10 mouse cellular contexts compared by ENCODE assay signal in genomic region chr17:30280323-30281118, GRCm38 (mm10).
DNase-seq lines count a peak whose midpoint lies in the region; ATAC-seq and TF ChIP-seq lines count a peak whose summit lies in the region.
"Had no signal": no experiment of that assay in that cellular context is flagged by ENCODE, and none has a peak within 500 bp of the region (broad histone marks: within the 10 kb centered on the region; RNA-seq: fewer than 3 reads in every experiment).

No protein-coding gene starts in this region.

- peaks cover 11% of the 10 kb centered on the region; the same call in 1 of the 2 replicates for H3K4me1 ChIP-seq in hindbrain, embryonic 11.5 days (replicated peaks; ENCODE audit: control insufficient read depth, insufficient read depth, low read length)
- peaks cover 26% of the 10 kb centered on the region for H3K4me1 ChIP-seq in hindbrain, embryonic 14.5 days (replicated peaks; ENCODE audit: control insufficient read depth, insufficient read depth, low read length)
- peaks cover 4 to 6% of the 10 kb centered on the region in 2 experiments; a peak in 2 of 4 replicates for H3K4me1 ChIP-seq in ES-E14 (ENCODE audit: control insufficient read depth in 2 of 2, insufficient read depth in 2 of 2, low read length in 2 of 2, poor library complexity in 1 of 2)
- peaks cover 9% of the 10 kb centered on the region for H3K4me1 ChIP-seq in embryonic facial prominence, embryonic 14.5 days (ENCODE audit: control insufficient read depth, insufficient read depth, low read length)
- H3K4me1 ChIP-seq in liver, postnatal 0 days (ENCODE audit: insufficient read depth): peaks cover 5% of the 10 kb centered on the region; the same call in 1 of the 2 replicates

- H3K4me3 ChIP-seq in hindbrain, embryonic 11.5 days (ENCODE audit: low read depth, low read length): no peak overlapping the region
- H3K4me3 ChIP-seq in hindbrain, embryonic 14.5 days (replicated peaks; ENCODE audit: low read length): no peak overlapping the region
- H3K4me3 ChIP-seq in ES-E14 (ENCODE audit: insufficient read depth in 1 of 2, low read depth in 1 of 2, low read length in 2 of 2, poor library complexity in 1 of 2, severe bottlenecking in 1 of 2): 0 out of 4 replicates have a peak overlapping the region, but pooled peaks of 1 of the 2 experiments have one; percentile 35
- H3K4me3 ChIP-seq in embryonic facial prominence, embryonic 14.5 days (ENCODE audit: low read depth, low read length): no peak overlapping the region
- no peak overlapping the region for H3K4me3 ChIP-seq in liver, postnatal 0 days (ENCODE audit: low read depth, low read length)
- H3K4me3 ChIP-seq: embryonic facial prominence, embryonic 13.5 days had no signal

- no peak overlapping the region for H3K9ac ChIP-seq in hindbrain, embryonic 11.5 days (ENCODE audit: low read depth, low read length)
- H3K9ac ChIP-seq in hindbrain, embryonic 14.5 days: no peak overlapping the region
- no peak overlapping the region for H3K9ac ChIP-seq in ES-E14 (ENCODE audit: insufficient read depth, low read depth, low read length, poor library complexity, severe bottlenecking)
- no peak overlapping the region for H3K9ac ChIP-seq in embryonic facial prominence, embryonic 14.5 days (ENCODE audit: low read depth, low read length)
- H3K9ac ChIP-seq in liver, postnatal 0 days (replicated peaks): no peak overlapping the region
- H3K9ac ChIP-seq: embryonic facial prominence, embryonic 13.5 days; lung, embryonic 14.5 days had no signal

- DNase-seq in hindbrain, embryonic 11.5 days (ENCODE audit: low spot score): peak; percentile 26
- no peak for DNase-seq in hindbrain, embryonic 14.5 days (ENCODE audit: low spot score)
- peak; percentile 35 for DNase-seq in ES-E14 (ENCODE audit: low read depth, low spot score)
- DNase-seq in embryonic facial prominence, embryonic 14.5 days (ENCODE audit: low spot score): no peak
- peak; percentile 63 for DNase-seq in liver, postnatal 0 days
- no peak for DNase-seq in urinary bladder, adult 2 months (ENCODE audit: low spot score)
- no peak for DNase-seq in urinary bladder, postnatal 14 days (ENCODE audit: low spot score)
- DNase-seq: lung, embryonic 14.5 days had no signal

- no peak for TF ChIP-seq EP300 in liver, postnatal 0 days (IDR thresholded peaks at IDR 0.05; ENCODE audit: low read depth)

- WGBS in hindbrain, embryonic 11.5 days: 50% methylated on average over 7 of the region's 7 CpGs
- WGBS in hindbrain, embryonic 14.5 days: 60% methylated on average over 7 of the region's 7 CpGs
- 64% methylated on average over 7 of the region's 7 CpGs for WGBS in embryonic facial prominence, embryonic 14.5 days
- WGBS in liver, postnatal 0 days (ENCODE audit: insufficient replicate concordance): 39% methylated on average over 7 of the region's 7 CpGs

- no peaks in the 10 kb centered on the region for H3K36me3 ChIP-seq in hindbrain, embryonic 11.5 days (ENCODE audit: control insufficient read depth, insufficient read depth, low read length)
- H3K36me3 ChIP-seq in hindbrain, embryonic 14.5 days (replicated peaks; ENCODE audit: control insufficient read depth, insufficient read depth): no peaks in the 10 kb centered on the region
- no peaks in the 10 kb centered on the region for H3K36me3 ChIP-seq in ES-E14 (ENCODE audit: control insufficient read depth, insufficient read depth, low read length, poor library complexity, severe bottlenecking)
- no peaks in the 10 kb centered on the region for H3K36me3 ChIP-seq in embryonic facial prominence, embryonic 14.5 days (ENCODE audit: control insufficient read depth, insufficient read depth, low read length)
- H3K36me3 ChIP-seq in liver, postnatal 0 days (replicated peaks; ENCODE audit: insufficient read depth, low read length): no peaks in the 10 kb centered on the region
- H3K36me3 ChIP-seq: embryonic facial prominence, embryonic 13.5 days had no signal

- in situ Hi-C loops in ES-E14 (cut with MboI; ENCODE audit: low sequenced_read_pairs in 2 of 2, unreplicated experiment in 2 of 2): no loop called here

- no peak for TF ChIP-seq CTCF in liver, postnatal 0 days (IDR thresholded peaks at IDR 0.05; ENCODE audit: low read depth)

- no peaks in the 10 kb centered on the region for H3K27me3 ChIP-seq in hindbrain, embryonic 11.5 days (ENCODE audit: control insufficient read depth, insufficient read depth, low read length)
- H3K27me3 ChIP-seq in hindbrain, embryonic 14.5 days (ENCODE audit: control insufficient read depth, insufficient read depth, low read length): no peaks in the 10 kb centered on the region
- no peaks in the 10 kb centered on the region for H3K27me3 ChIP-seq in embryonic facial prominence, embryonic 14.5 days (replicated peaks; ENCODE audit: control insufficient read depth, insufficient read depth, low read length)
- no peaks in the 10 kb centered on the region for H3K27me3 ChIP-seq in liver, postnatal 0 days (ENCODE audit: insufficient read depth, low read length)
- H3K27me3 ChIP-seq: embryonic facial prominence, embryonic 13.5 days had no signal

- no peak overlapping the region for H3K4me2 ChIP-seq in hindbrain, embryonic 11.5 days (replicated peaks; ENCODE audit: low read depth, low read length)
- no peak overlapping the region for H3K4me2 ChIP-seq in hindbrain, embryonic 14.5 days (replicated peaks)
- no peak overlapping the region for H3K4me2 ChIP-seq in embryonic facial prominence, embryonic 14.5 days (ENCODE audit: low read depth, low read length)
- H3K4me2 ChIP-seq in liver, postnatal 0 days (ENCODE audit: low read depth, low read length): peak overlapping the region; percentile 22; the same call in 1 of the 2 replicates
- H3K4me2 ChIP-seq: embryonic facial prominence, embryonic 13.5 days; lung, embryonic 14.5 days had no signal

- ATAC-seq in hindbrain, embryonic 11.5 days (ENCODE audit: low FRiP score): no peak; the same call in 1 of the 2 replicates
- ATAC-seq in hindbrain, embryonic 14.5 days (ENCODE audit: low FRiP score): no peak
- ATAC-seq in embryonic facial prominence, embryonic 14.5 days (ENCODE audit: low read depth): 0 out of 2 replicates have a peak, but pooled peaks have one; percentile 30
- peak; percentile 47; the same call in 1 of the 2 replicates for ATAC-seq in liver, postnatal 0 days
- ATAC-seq in inflammation-experienced regulatory T-cells, adult 6 months: no peak

- peak overlapping the region; percentile 27; the same call in 1 of the 2 replicates for H3K27ac ChIP-seq in hindbrain, embryonic 11.5 days (ENCODE audit: low read depth, low read length)
- H3K27ac ChIP-seq in hindbrain, embryonic 14.5 days: no peak overlapping the region
- H3K27ac ChIP-seq in ES-E14 (ENCODE audit: insufficient read depth, low read depth, low read length, poor library complexity, severe bottlenecking): no peak overlapping the region
- H3K27ac ChIP-seq in embryonic facial prominence, embryonic 14.5 days (replicated peaks; ENCODE audit: low read depth, low read length): no peak overlapping the region
- no peak overlapping the region for H3K27ac ChIP-seq in liver, postnatal 0 days (ENCODE audit: low read depth)
- H3K27ac ChIP-seq: embryonic facial prominence, embryonic 13.5 days had no signal

- H3K9me3 ChIP-seq in hindbrain, embryonic 11.5 days (ENCODE audit: control insufficient read depth, low read length): no peaks in the 10 kb centered on the region
- H3K9me3 ChIP-seq in hindbrain, embryonic 14.5 days (ENCODE audit: control insufficient read depth, low read length): no peaks in the 10 kb centered on the region
- H3K9me3 ChIP-seq in ES-E14 (ENCODE audit: control insufficient read depth, insufficient read depth, low read depth, low read length): no peaks in the 10 kb centered on the region
- no peaks in the 10 kb centered on the region for H3K9me3 ChIP-seq in embryonic facial prominence, embryonic 14.5 days (ENCODE audit: control insufficient read depth, low read length)
- no peaks in the 10 kb centered on the region for H3K9me3 ChIP-seq in liver, postnatal 0 days (ENCODE audit: low read length)
- H3K9me3 ChIP-seq: embryonic facial prominence, embryonic 13.5 days had no signal

TF ChIP-seq in ES-E14, 5 proteins besides CTCF, POLR2A, EP300 and RAD21:
- TF ChIP-seq ZC3H11A (IDR thresholded peaks at IDR 0.05; ENCODE audit: borderline replicate concordance, low read depth, low read length): no peak
- TF ChIP-seq MAFK (IDR thresholded peaks at IDR 0.05; ENCODE audit: insufficient read depth, low read depth, low read length): no peak
- no peak for TF ChIP-seq ZNF384 (IDR thresholded peaks at IDR 0.05; ENCODE audit: low read depth, low read length)
- no peak for TF ChIP-seq HCFC1 (IDR thresholded peaks at IDR 0.05; ENCODE audit: borderline replicate concordance, insufficient read depth, low read length)

Comparison
In these comparisons a context has a peak if more than half of its experiments do, and no peak if none do; other contexts are left out.
1. DNase-seq: peak in hindbrain, embryonic 11.5 days (single experiment), ES-E14 (single experiment) and liver, postnatal 0 days (single experiment); none in hindbrain, embryonic 14.5 days (single experiment), embryonic facial prominence, embryonic 14.5 days (single experiment), urinary bladder, adult 2 months (single experiment) and urinary bladder, postnatal 14 days (single experiment).
2. ATAC-seq: peak in embryonic facial prominence, embryonic 14.5 days (single experiment) and liver, postnatal 0 days (single experiment); none in hindbrain, embryonic 11.5 days (single experiment), hindbrain, embryonic 14.5 days (single experiment) and inflammation-experienced regulatory T-cells, adult 6 months (single experiment).